Mouse (Mus musculus) embryonic facial prominence, embryonic 15.5 days (tissue): ENCODE results near the gene Lrrc52. TPM values are rescaled to one million over a fixed set of nuclear protein-coding genes. Genes with fewer than 3 reads are reported as not detected.

Source experiments
- ATAC-seq: fragments of 200-750 bp; cut with Nextera tagmentation; 2 replicates; pipeline ENCODE4 v1.8.0; 2017; ENCODE audit warnings: low read depth, moderate TSS enrichment; ENCODE audit not compliant: insufficient number of reproducible peaks, low FRiP score, low TSS enrichment
- H3K27ac ChIP-seq: fragments of 300-500 bp; sonication (generic); replicated peaks from 2 replicates; pipeline ENCODE4 v1.5.1; 2015; ENCODE audit warnings: mild to moderate bottlenecking, inconsistent platforms
- H3K27me3 ChIP-seq: fragments of 300-500 bp; sonication (generic); 2 replicates; pipeline ENCODE4 v1.6.1; 2015; ENCODE audit warnings: inconsistent platforms
- H3K36me3 ChIP-seq: fragments of 300-500 bp; sonication (generic); 2 replicates; pipeline ENCODE4 v1.6.1; 2015; ENCODE audit warnings: mild to moderate bottlenecking, inconsistent platforms
- H3K4me1 ChIP-seq: fragments of 300-500 bp; sonication (generic); 2 replicates; pipeline ENCODE4 v1.6.1; 2015; ENCODE audit warnings: inconsistent platforms
- H3K4me2 ChIP-seq: fragments of 300-500 bp; sonication (generic); replicated peaks from 2 replicates; pipeline ENCODE4 v1.6.1; 2015; ENCODE audit warnings: mild to moderate bottlenecking, inconsistent platforms
- H3K4me3 ChIP-seq: fragments of 300-500 bp; sonication (generic); replicated peaks from 2 replicates; pipeline ENCODE4 v1.5.1; 2015; ENCODE audit warnings: mild to moderate bottlenecking, inconsistent platforms
- H3K9ac ChIP-seq: fragments of 300-500 bp; sonication (generic); 2 replicates; pipeline ENCODE4 v1.6.1; 2015; ENCODE audit warnings: inconsistent platforms
- H3K9me3 ChIP-seq: fragments of 300-500 bp; sonication (generic); replicated peaks from 2 replicates; pipeline ENCODE4 v1.6.1; 2016; ENCODE audit warnings: inconsistent platforms
- WGBS: fragments of 180-500 bp; shearing (Covaris S2); methylation state at CpG from one replicate; pipeline ENCODE4 v1.1.7; 2015; 5-methylcytosine and 5-hydroxymethylcytosine counted together
- polyA plus RNA-seq: library from polyadenylated mRNA; unstranded; fragments of >200 nt; fragmentation: Nextera tagmentation; extraction: Ambion mirVana; gene quantifications from 2 replicates; pipeline ENCODE4 v1.2.1, GENCODE M21; 2015

The Lrrc52 gene
- polyA plus RNA-seq, 1 experiment from 2014 or later = not detected

DNA sequence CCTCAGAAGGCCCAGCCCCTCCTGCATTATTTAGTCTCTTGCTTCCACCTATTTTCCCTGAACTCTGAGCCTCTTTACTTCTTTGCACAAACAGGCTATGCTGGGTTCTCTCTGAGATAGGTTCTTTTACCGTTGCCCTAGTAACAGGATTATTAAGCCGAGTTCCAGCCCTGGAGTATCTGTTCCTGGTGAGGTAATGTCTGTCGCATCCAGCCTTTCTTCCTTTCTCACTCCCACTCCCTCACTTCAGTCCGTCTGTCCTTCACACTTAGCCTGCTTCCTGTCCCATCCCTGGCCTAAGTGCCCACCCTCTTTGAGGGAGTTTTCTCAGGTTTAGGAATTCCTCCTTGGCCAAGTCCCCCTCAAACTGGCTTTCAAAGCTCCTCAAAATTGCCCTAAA lies 7.0 kb upstream of the Lrrc52 start:
- H3K36me3 ChIP-seq = no peaks in the 10 kb centered on the region
- 35% methylated on average over 4 of the region's 4 CpGs for WGBS
- no peak for ATAC-seq

GRCm38 (mm10) chr1:167467916-167468315 lies 1.3 kb upstream of the Lrrc52 start:
- Histone ChIP-seq H3K27me3 (no peaks in the 10 kb centered on the region), H3K9me3 (no peaks in the 10 kb centered on the region), H3K9ac (no peak overlapping the region), H3K27ac (no peak overlapping the region), H3K4me3 (no peak overlapping the region), H3K4me1 (no peaks in the 10 kb centered on the region), H3K36me3 (no peaks in the 10 kb centered on the region), H3K4me2 (no peak overlapping the region)
- ATAC-seq = no peak
- 60% methylated on average over 5 of the region's 5 CpGs for WGBS

More for the DNA sequence above, 7.0 kb upstream of the Lrrc52 start:
- H3K9me3 ChIP-seq = no peaks in the 10 kb centered on the region
- H3K4me3 ChIP-seq = no peak overlapping the region
- no peak overlapping the region for H3K9ac ChIP-seq
- no peak overlapping the region for H3K27ac ChIP-seq
- no peaks in the 10 kb centered on the region for H3K4me1 ChIP-seq
- no peak overlapping the region for H3K4me2 ChIP-seq
- H3K27me3 ChIP-seq = no peaks in the 10 kb centered on the region

DNA sequence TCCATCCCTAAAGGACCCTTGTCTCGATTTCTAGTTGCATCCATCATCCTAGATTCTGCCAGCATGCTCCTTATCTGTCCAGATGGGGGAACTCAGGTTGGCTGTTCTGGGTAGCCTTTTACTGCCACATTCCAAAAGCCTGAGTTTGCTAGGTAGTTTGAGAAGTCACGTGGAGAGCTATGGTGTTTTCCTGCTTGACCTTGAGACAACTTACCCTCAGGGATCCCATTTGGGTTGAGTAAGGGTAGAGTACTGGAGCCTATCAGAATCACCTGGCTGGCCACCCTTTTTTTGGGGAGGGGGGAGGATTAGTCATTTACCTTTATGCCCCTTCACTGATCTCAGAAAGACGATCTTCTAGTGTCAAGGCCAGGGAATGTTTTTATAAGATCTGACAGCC lies 9.3 kb downstream of the Lrrc52 start:
- H3K27ac ChIP-seq = no peak overlapping the region
- no peak for ATAC-seq
- H3K9me3 ChIP-seq = no peaks in the 10 kb centered on the region
- no peaks in the 10 kb centered on the region for H3K36me3 ChIP-seq
- whole genome bisulfite sequencing = 70% methylated on average over 3 of the region's 3 CpGs
- no peak overlapping the region for H3K4me2 ChIP-seq
- H3K4me1 ChIP-seq = no peaks in the 10 kb centered on the region
- H3K9ac ChIP-seq = no peak overlapping the region
- no peak overlapping the region for H3K4me3 ChIP-seq
- H3K27me3 ChIP-seq = peaks cover 4% of the 10 kb centered on the region; the same call in 1 of the 2 replicates

DNA sequence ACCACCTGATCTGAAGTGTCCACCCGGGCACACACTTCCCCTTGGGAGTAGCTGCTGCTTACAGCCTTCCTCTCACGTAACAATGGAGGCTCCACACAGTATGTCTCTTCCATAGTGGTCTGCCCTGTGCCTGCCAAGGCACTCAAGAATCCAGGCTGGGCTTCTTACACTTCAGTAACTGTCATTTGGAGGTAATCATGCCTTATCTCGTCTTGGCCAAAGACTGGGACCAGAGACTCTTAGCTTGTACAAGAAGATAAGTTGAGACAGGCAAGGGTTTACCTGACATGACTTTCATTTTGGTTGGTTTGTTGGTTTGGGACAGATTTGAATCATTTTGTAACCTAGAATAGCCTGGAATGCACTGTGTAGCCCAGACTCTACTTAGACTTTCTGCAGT lies 13.5 kb downstream of the Lrrc52 start:
- Histone ChIP-seq H3K4me1 (no peaks in the 10 kb centered on the region), H3K9me3 (no peaks in the 10 kb centered on the region), H3K4me3 (no peak overlapping the region), H3K36me3 (no peaks in the 10 kb centered on the region), H3K9ac (no peak overlapping the region), H3K27me3 (peaks cover 4% of the 10 kb centered on the region; the same call in 1 of the 2 replicates), H3K4me2 (no peak overlapping the region), H3K27ac (no peak overlapping the region)
- no peak for ATAC-seq
- 83% methylated on average over 3 of the region's 3 CpGs for WGBS

GRCm38 (mm10) chr1:167452456-167452855 lies 14.1 kb downstream of the Lrrc52 start:
- no peak for ATAC-seq
- Histone ChIP-seq H3K4me1 (no peaks in the 10 kb centered on the region), H3K27ac (no peak overlapping the region), H3K9ac (no peak overlapping the region), H3K9me3 (no peaks in the 10 kb centered on the region), H3K4me3 (no peak overlapping the region), H3K4me2 (no peak overlapping the region), H3K36me3 (no peaks in the 10 kb centered on the region), H3K27me3 (peaks cover 4% of the 10 kb centered on the region; the same call in 1 of the 2 replicates)
- WGBS = 59% methylated on average over 6 of the region's 6 CpGs

- Histone ChIP-seq H3K36me3 (no peaks in the 10 kb centered on the region), H3K9ac (no peak overlapping the region), H3K4me1 (no peaks in the 10 kb centered on the region), H3K27me3 (no peaks in the 10 kb centered on the region), H3K9me3 (no peaks in the 10 kb centered on the region), H3K4me2 (no peak overlapping the region), H3K27ac (no peak overlapping the region), H3K4me3 (no peak overlapping the region)
- ATAC-seq = no peak
- 35% methylated on average over 7 of the region's 7 CpGs for WGBS
Observed at GRCm38 (mm10) chr1:167448598-167448997, 18.0 kb downstream of the Lrrc52 start.

- 65% methylated on average over 6 of the region's 6 CpGs for WGBS
- Histone ChIP-seq H3K27me3 (no peaks in the 10 kb centered on the region), H3K9me3 (no peaks in the 10 kb centered on the region)
Observed at GRCm38 (mm10) chr1:167448088-167448487, 18.5 kb downstream of the Lrrc52 start.

GRCm38 (mm10) chr1:167446516-167446915 lies 20.1 kb downstream of the Lrrc52 start:
- no peaks in the 10 kb centered on the region for H3K27me3 ChIP-seq
- no peaks in the 10 kb centered on the region for H3K9me3 ChIP-seq
- no peak overlapping the region for H3K27ac ChIP-seq
- ATAC-seq = no peak
- no peak overlapping the region for H3K9ac ChIP-seq
- no peak overlapping the region for H3K4me2 ChIP-seq
- no peaks in the 10 kb centered on the region for H3K4me1 ChIP-seq
- no peaks in the 10 kb centered on the region for H3K36me3 ChIP-seq
- 83% methylated on average over 6 of the region's 6 CpGs for WGBS
- no peak overlapping the region for H3K4me3 ChIP-seq

More at GRCm38 (mm10) chr1:167448088-167448487, 18.5 kb downstream of the Lrrc52 start:
- no peak for ATAC-seq
- no peak overlapping the region for H3K27ac ChIP-seq
- H3K4me1 ChIP-seq = no peaks in the 10 kb centered on the region
- no peaks in the 10 kb centered on the region for H3K36me3 ChIP-seq
- no peak overlapping the region for H3K4me3 ChIP-seq
- no peak overlapping the region for H3K9ac ChIP-seq
- H3K4me2 ChIP-seq = no peak overlapping the region

DNA sequence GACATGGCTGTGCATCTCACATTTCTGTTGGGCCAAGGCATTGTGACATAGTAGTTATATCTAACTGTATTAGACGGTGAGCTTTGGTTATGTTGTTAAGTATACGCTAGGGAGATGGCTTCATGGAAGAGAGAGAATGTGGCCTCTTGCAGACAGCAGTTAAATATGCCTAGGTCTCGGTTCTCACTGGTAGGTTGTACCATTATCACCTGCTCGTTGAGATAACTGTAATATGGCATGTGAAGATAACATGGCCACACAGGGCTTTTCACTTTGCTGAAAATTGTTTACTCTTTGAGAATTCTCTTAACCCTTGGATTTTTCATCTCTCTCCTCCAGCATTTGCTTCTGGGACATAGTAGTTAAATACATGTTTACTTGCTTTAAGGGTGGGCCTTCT lies 21.4 kb downstream of the Lrrc52 start:
- Histone ChIP-seq H3K4me2 (no peak overlapping the region), H3K9me3 (no peaks in the 10 kb centered on the region), H3K4me1 (no peaks in the 10 kb centered on the region), H3K9ac (no peak overlapping the region), H3K27me3 (no peaks in the 10 kb centered on the region), H3K36me3 (no peaks in the 10 kb centered on the region), H3K27ac (no peak overlapping the region), H3K4me3 (no peak overlapping the region)
- no peak for ATAC-seq
- 86% methylated on average over 4 of the region's 4 CpGs for WGBS

DNA sequence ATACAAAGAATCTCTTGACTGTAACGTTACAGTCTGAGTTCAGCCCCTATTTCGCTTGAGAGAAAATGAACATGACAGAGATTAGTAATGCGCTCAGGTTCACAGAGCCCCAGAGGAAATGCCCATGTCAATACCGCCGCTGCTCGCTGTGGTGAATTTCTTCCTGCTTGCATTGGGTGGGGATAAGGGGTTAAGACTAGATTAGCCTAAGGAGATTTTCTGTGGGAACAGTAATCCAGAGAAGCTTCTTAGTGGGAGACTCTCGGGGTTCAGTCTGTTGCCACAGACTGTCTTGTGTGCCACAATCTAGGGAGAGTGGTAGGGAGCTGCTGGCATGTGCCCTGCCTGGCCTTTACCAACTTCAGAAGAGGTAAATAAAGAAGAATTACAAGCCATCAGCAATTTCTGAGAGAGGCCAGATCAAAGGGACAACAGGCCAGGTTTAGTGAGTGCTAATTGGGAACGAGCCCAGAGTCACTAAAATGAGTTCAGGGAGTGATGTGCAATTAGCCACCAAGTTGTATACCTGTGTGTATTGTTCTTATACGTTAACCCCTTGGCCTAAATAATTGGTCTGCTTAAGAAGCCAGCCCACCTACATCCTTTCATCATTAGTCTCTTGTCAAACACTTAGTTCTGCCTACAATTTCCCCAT lies 28.2 kb downstream of the Lrrc52 start:
- Histone ChIP-seq H3K9me3 (no peaks in the 10 kb centered on the region), H3K4me1 (no peaks in the 10 kb centered on the region), H3K27ac (no peak overlapping the region), H3K9ac (no peak overlapping the region), H3K36me3 (no peaks in the 10 kb centered on the region), H3K4me3 (no peak overlapping the region), H3K27me3 (no peaks in the 10 kb centered on the region), H3K4me2 (no peak overlapping the region)
- 45% methylated on average over 9 of the region's 9 CpGs for WGBS
- no peak for ATAC-seq

DNA sequence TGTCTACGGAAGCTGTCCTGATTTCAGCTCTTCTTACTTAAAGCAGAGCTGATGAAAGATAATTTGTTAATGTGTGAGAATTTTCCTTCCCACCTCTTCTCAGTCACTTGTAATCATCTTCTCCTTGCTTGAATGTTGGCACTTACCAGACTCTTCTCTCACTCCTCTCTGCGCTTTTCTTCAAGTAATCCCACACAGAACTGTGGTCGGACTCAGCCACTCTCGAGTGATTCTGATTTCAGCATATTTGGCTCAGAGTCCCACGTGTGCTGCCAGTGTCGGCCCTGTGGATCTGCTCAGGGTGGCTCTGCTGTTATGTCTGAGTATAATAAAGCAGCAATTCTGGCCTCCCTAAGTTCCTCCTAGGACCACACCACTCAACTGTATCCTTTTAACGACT lies 29.5 kb downstream of the Lrrc52 start:
- H3K4me2 ChIP-seq = no peak overlapping the region

More for the DNA sequence above, 29.5 kb downstream of the Lrrc52 start:
- Histone ChIP-seq H3K9me3 (no peaks in the 10 kb centered on the region), H3K36me3 (no peaks in the 10 kb centered on the region), H3K4me1 (no peaks in the 10 kb centered on the region), H3K9ac (no peak overlapping the region), H3K27ac (no peak overlapping the region), H3K4me3 (no peak overlapping the region), H3K27me3 (no peaks in the 10 kb centered on the region)
- ATAC-seq = no peak
- 69% methylated on average over 7 of the region's 7 CpGs for WGBS
